Mouse (Mus musculus) activated CD4-positive, CD25-positive, alpha-beta regulatory T cell (primary cell): ENCODE results near the gene Arhgef10l. TPM values are rescaled to one million over a fixed set of nuclear protein-coding genes. Genes with fewer than 3 reads are reported as not detected.

ENCODE experiments used
- polyA plus RNA-seq, 2 experiments: library from polyadenylated mRNA; unstranded; fragments of 100-300 nt; shearing (Covaris generic); gene quantifications; one replicate each; pipeline ENCODE4 v1.2.1; 2017

Arhgef10l gene
- under 1 TPM; 0.56 to 0.65 TPM for polyA plus RNA-seq

DNA sequence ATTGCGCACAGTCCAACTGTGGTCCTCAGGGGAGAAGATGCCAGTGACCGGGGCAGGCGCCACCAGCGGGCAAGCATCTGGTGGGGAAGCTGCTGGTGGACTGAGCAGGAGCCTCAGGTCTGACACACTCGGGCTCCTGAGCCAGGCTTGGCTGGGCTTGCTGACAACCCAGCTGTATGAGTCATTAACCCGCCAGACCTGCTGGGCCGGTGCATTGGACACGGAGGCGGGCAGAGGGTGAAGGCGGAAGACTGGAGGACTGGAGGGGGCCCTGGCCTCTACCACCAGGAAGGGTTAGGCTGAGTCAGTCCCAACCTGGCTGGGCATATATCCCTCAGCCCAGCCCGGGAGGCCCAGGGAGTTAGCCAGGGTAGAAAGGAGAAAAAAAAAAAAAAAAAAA, at the start of gene Arhgef10l:
Gene Arhgef10l, minus strand, starts transcription at position 253 of the 400 bp plus-strand sequence.

DNA sequence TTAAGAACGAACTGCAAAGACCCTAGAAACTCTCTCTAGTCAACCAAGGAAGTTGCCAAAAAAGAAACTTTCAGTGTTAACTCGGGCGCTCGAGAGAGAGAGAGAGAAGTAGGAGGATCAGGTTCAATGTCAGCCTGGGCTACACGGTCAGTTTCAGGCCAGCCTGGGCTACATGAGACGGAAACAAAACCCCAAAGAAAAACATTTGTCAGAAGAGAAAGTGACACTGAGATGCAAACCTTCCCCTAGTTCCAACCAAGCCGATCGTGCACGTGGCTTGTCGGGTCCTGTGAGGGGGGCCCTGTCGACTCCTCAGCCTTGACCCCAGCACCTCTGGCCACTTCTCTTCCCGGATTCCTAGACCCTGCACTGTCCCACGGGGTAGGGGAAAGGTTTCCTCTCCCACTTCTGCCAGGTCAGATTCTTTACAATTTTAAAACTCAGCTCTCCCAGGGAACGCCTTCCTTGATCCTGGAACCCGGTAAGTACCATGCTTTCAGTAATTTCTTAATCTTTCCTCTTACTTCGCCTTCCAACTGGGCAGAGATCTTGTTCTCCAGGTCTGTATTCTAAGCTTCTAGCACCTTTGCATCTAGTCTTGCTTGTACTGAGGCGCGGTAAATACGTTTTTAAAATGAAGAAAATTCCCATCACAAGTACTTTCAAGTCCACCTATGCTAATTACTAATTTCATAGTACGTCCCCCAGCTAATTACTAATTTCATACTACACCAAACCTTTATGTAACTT, 34.6 kb upstream of the Arhgef10l start, which contains the start of gene Rcc2:
Gene Rcc2, plus strand, starts transcription at position 273 of the 750 bp plus-strand sequence.

Other genes with a start within 250 kb of the Arhgef10l start
- 10 to 100 TPM; 60.4 to 98.1 TPM for gene Rcc2, start 34.5 kb upstream of the Arhgef10l start, polyA plus RNA-seq
- not detected for gene Padi6, start 76.6 kb upstream of the Arhgef10l start, polyA plus RNA-seq
- gene Padi4, start 108.2 kb upstream of the Arhgef10l start, polyA plus RNA-seq, result under 1 TPM; 0.58 to 0.66 TPM
- under 1 TPM; 0.41 to 0.67 TPM for gene Padi3, start 144.6 kb upstream of the Arhgef10l start, polyA plus RNA-seq
- gene Padi1, start 179.8 kb upstream of the Arhgef10l start, polyA plus RNA-seq, result under 1 TPM; 0.27 to 0.38 TPM
- gene Padi2, start 240.3 kb upstream of the Arhgef10l start, polyA plus RNA-seq, result 10 to 100 TPM in 1 of 2 experiments, 1 to 10 TPM in 1; 8.6 to 25.8 TPM